In genomic region chr6:30576477-30577203, GRCm38 (mm10) we compare ENCODE assay signal across 20 mouse cellular contexts. TPM values are rescaled to one million over a fixed set of nuclear protein-coding genes. Genes with fewer than 3 reads are reported as not detected.
A peak's percentile ranks its signal among the peaks of the same experiment; 100 is the strongest.
DNase-seq lines count a peak whose midpoint lies in the region; ATAC-seq and TF ChIP-seq lines count a peak whose summit lies in the region.
"Had no signal": no experiment of that assay in that cellular context is flagged by ENCODE, and none has a peak within 500 bp of the region (broad histone marks: within the 10 kb centered on the region; RNA-seq: fewer than 3 reads in every experiment).

No protein-coding gene starts in this region.

- peak; percentile 66 for ATAC-seq in embryonic facial prominence, embryonic 15.5 days (ENCODE audit: insufficient number of reproducible peaks, low FRiP score, low TSS enrichment, low read depth)
- no peak for ATAC-seq in kidney, embryonic 16.5 days (ENCODE audit: low FRiP score, low TSS enrichment)
- ATAC-seq in stomach, embryonic 15.5 days (ENCODE audit: insufficient read depth, low FRiP score, low read depth) = peak; percentile 35
- ATAC-seq: forebrain, embryonic 13.5 days; liver, embryonic 12.5 days; lung, postnatal 0 days had no signal

- no peaks in the 10 kb centered on the region for H3K4me1 ChIP-seq in kidney, adult 2 months (ENCODE audit: control insufficient read depth, insufficient read depth, low read length)
- peaks cover 42% of the 10 kb centered on the region for H3K4me1 ChIP-seq in embryonic facial prominence, embryonic 15.5 days
- peaks cover 30% of the 10 kb centered on the region for H3K4me1 ChIP-seq in kidney, embryonic 16.5 days (ENCODE audit: insufficient read depth, low read length)
- peaks cover 12% of the 10 kb centered on the region; the same call in 1 of the 2 replicates for H3K4me1 ChIP-seq in stomach, embryonic 15.5 days
- H3K4me1 ChIP-seq: liver, embryonic 12.5 days had no signal

- H3K9me3 ChIP-seq in embryonic facial prominence, embryonic 15.5 days (replicated peaks) = no peaks in the 10 kb centered on the region
- no peaks in the 10 kb centered on the region for H3K9me3 ChIP-seq in kidney, embryonic 16.5 days (ENCODE audit: low read length)
- no peaks in the 10 kb centered on the region for H3K9me3 ChIP-seq in stomach, embryonic 15.5 days
- H3K9me3 ChIP-seq: forebrain, embryonic 13.5 days; liver, embryonic 12.5 days had no signal

- no peak overlapping the region for H3K27ac ChIP-seq in kidney, adult 2 months (ENCODE audit: insufficient read depth, low read depth, low read length)
- peak overlapping the region; percentile 89 for H3K27ac ChIP-seq in embryonic facial prominence, embryonic 15.5 days (replicated peaks)
- peak overlapping the region; percentile 55 for H3K27ac ChIP-seq in kidney, embryonic 16.5 days (ENCODE audit: low read length)
- peak overlapping the region; percentile 70 for H3K27ac ChIP-seq in stomach, embryonic 15.5 days
- H3K27ac ChIP-seq: forebrain, embryonic 13.5 days; heart, adult 2 months; left cerebral cortex, adult 2 months; liver, embryonic 12.5 days had no signal

- no peaks in the 10 kb centered on the region for H3K36me3 ChIP-seq in kidney, adult 2 months (ENCODE audit: control insufficient read depth, insufficient read depth, low read length)
- H3K36me3 ChIP-seq in embryonic facial prominence, embryonic 15.5 days = no peaks in the 10 kb centered on the region
- H3K36me3 ChIP-seq in kidney, embryonic 16.5 days (ENCODE audit: insufficient read depth, low read length) = no peaks in the 10 kb centered on the region
- no peaks in the 10 kb centered on the region for H3K36me3 ChIP-seq in stomach, embryonic 15.5 days
- H3K36me3 ChIP-seq: liver, embryonic 12.5 days had no signal

- WGBS in kidney, adult 2 months = 62% methylated on average over 17 of the region's 17 CpGs
- 31% methylated on average over 17 of the region's 17 CpGs for WGBS in embryonic facial prominence, embryonic 15.5 days
- WGBS in kidney, embryonic 16.5 days = 45% methylated on average over 17 of the region's 17 CpGs
- WGBS in stomach, embryonic 15.5 days = 47% methylated on average over 17 of the region's 17 CpGs

- DNase-seq in kidney, adult 2 months = peak; percentile 44
- DNase-seq in kidney, postnatal 10 days = no peak
- DNase-seq in right cerebral cortex, adult 18-20 months = no peak
- no peak for DNase-seq in layer of hippocampus, postnatal 10 days (ENCODE audit: low spot score in 2 of 2)
- DNase-seq: heart, adult 2 months; heart, postnatal 36 days; right cerebral cortex, postnatal 25 days; thymus, postnatal 36 days had no signal

- TF ChIP-seq POLR2A in kidney, adult 2 months (IDR thresholded peaks at IDR 0.05; ENCODE audit: low read depth, low read length) = no peak

- no peak overlapping the region for H3K9ac ChIP-seq in embryonic facial prominence, embryonic 15.5 days
- no peak overlapping the region for H3K9ac ChIP-seq in kidney, embryonic 16.5 days (replicated peaks; ENCODE audit: low read length)
- no peak overlapping the region for H3K9ac ChIP-seq in stomach, embryonic 15.5 days
- H3K9ac ChIP-seq: forebrain, embryonic 13.5 days; liver, embryonic 12.5 days had no signal

- no peak overlapping the region for H3K4me3 ChIP-seq in kidney, adult 2 months (ENCODE audit: insufficient read depth, low read depth, low read length)
- H3K4me3 ChIP-seq in embryonic facial prominence, embryonic 15.5 days (replicated peaks) = 0 out of 2 replicates have a peak overlapping the region, but pooled peaks have one; percentile 6
- H3K4me3 ChIP-seq in kidney, embryonic 16.5 days (ENCODE audit: low read length) = no peak overlapping the region
- H3K4me3 ChIP-seq in stomach, embryonic 15.5 days (replicated peaks) = no peak overlapping the region
- H3K4me3 ChIP-seq: forebrain, embryonic 13.5 days; heart, adult 2 months; left cerebral cortex, adult 2 months; liver, embryonic 12.5 days had no signal

- 0 out of 2 replicates have a peak overlapping the region, but pooled peaks have one; percentile 19 for H3K4me2 ChIP-seq in embryonic facial prominence, embryonic 15.5 days (replicated peaks)
- no peak overlapping the region for H3K4me2 ChIP-seq in kidney, embryonic 16.5 days (replicated peaks; ENCODE audit: low read depth, low read length)
- H3K4me2 ChIP-seq in stomach, embryonic 15.5 days = no peak overlapping the region; the same call in 1 of the 2 replicates
- H3K4me2 ChIP-seq: forebrain, embryonic 13.5 days; liver, embryonic 12.5 days had no signal

- no peaks in the 10 kb centered on the region for H3K27me3 ChIP-seq in kidney, adult 2 months (replicated peaks; ENCODE audit: control insufficient read depth, insufficient read depth, low read length)
- no peaks in the 10 kb centered on the region for H3K27me3 ChIP-seq in embryonic facial prominence, embryonic 15.5 days
- no peaks in the 10 kb centered on the region for H3K27me3 ChIP-seq in kidney, embryonic 16.5 days (ENCODE audit: insufficient read depth, low read length)
- H3K27me3 ChIP-seq in stomach, embryonic 15.5 days (replicated peaks) = no peaks in the 10 kb centered on the region
- H3K27me3 ChIP-seq: forebrain, embryonic 13.5 days had no signal

- no peak for TF ChIP-seq CTCF in kidney, adult 2 months (conservative IDR thresholded peaks at IDR 0.05; ENCODE audit: insufficient read depth, insufficient read length, low read depth, low read length)

RNA-seq across cellular contexts. Expression of gene Cpa4, which starts 8.5 kb away (rescaled TPM):
- not detected in 2 replicates for polyA plus RNA-seq in kidney, adult 2 months (2012; rRNA removed)
- 5.1 and 6.3 TPM in 2 replicates for polyA plus RNA-seq in embryonic facial prominence, embryonic 15.5 days (2015; fragmentation: Nextera tagmentation; extraction: Ambion mirVana)
- 0.12 and 0.14 TPM in 2 replicates for polyA plus RNA-seq in kidney, embryonic 16.5 days (2015; fragmentation: Nextera tagmentation; extraction: Ambion mirVana)
- 0.83 TPM in 2 replicates for polyA plus RNA-seq in stomach, embryonic 15.5 days (2015; fragmentation: Nextera tagmentation; extraction: Ambion mirVana)
- total RNA-seq in layer of hippocampus, postnatal 10 days (2021) = not detected
- total RNA-seq: common myeloid progenitor, adult 5-6 weeks; gastrocnemius, adult 18-20 months; heart, adult 2 months; heart, postnatal 36 days; megakaryocyte-erythroid progenitor cell, adult 5-6 weeks had no signal
- polyA plus RNA-seq: heart, adult 2 months; large intestine, adult 2 months had no signal

RNA-seq across cellular contexts. Expression of gene Cpa5, which starts 34.2 kb away (rescaled TPM):
- not detected in 2 replicates for polyA plus RNA-seq in kidney, adult 2 months (2012; rRNA removed)
- polyA plus RNA-seq in embryonic facial prominence, embryonic 15.5 days (2015; fragmentation: Nextera tagmentation; extraction: Ambion mirVana) = 0.43 and 1.3 TPM in 2 replicates
- polyA plus RNA-seq in kidney, embryonic 16.5 days (2015; fragmentation: Nextera tagmentation; extraction: Ambion mirVana) = 0.64 and 0.66 TPM in 2 replicates
- 0.14 and 0.21 TPM in 2 replicates for polyA plus RNA-seq in stomach, embryonic 15.5 days (2015; fragmentation: Nextera tagmentation; extraction: Ambion mirVana)
- not detected for total RNA-seq in layer of hippocampus, postnatal 10 days (2021)
- total RNA-seq: adrenal gland, postnatal 4 days; common myeloid progenitor, adult 5-6 weeks; gastrocnemius, adult 18-20 months; heart, adult 2 months; heart, postnatal 36 days; left cerebral cortex, adult 2 months; megakaryocyte-erythroid progenitor cell, adult 5-6 weeks had no signal
- polyA plus RNA-seq: heart, adult 2 months; large intestine, adult 2 months; liver, embryonic 12.5 days; lung, postnatal 0 days had no signal

RNA-seq across cellular contexts. Expression of gene Cpa2, which starts 35.3 kb away (rescaled TPM):
- 0.14 TPM in 1 of 2 replicates, not detected in the other for polyA plus RNA-seq in kidney, adult 2 months (2012; rRNA removed)
- 3.4 and 5.2 TPM in 2 replicates for polyA plus RNA-seq in embryonic facial prominence, embryonic 15.5 days (2015; fragmentation: Nextera tagmentation; extraction: Ambion mirVana)
- 15.9 and 17.5 TPM in 2 replicates for polyA plus RNA-seq in kidney, embryonic 16.5 days (2015; fragmentation: Nextera tagmentation; extraction: Ambion mirVana)
- polyA plus RNA-seq in stomach, embryonic 15.5 days (2015; fragmentation: Nextera tagmentation; extraction: Ambion mirVana) = 765 and 1,219 TPM in 2 replicates
- total RNA-seq in layer of hippocampus, postnatal 10 days (2021) = 1 to 10 TPM; 2.6 to 3.2 TPM
- total RNA-seq: common myeloid progenitor, adult 5-6 weeks; gastrocnemius, adult 18-20 months; heart, adult 2 months; heart, postnatal 36 days; megakaryocyte-erythroid progenitor cell, adult 5-6 weeks had no signal

Comparison
In these comparisons a context has a peak if more than half of its experiments do, and no peak if none do; other contexts are left out.
1. RNA of gene Cpa2, which starts 35.3 kb away (polyA plus RNA-seq): 765 to 1,219 TPM in stomach, embryonic 15.5 days; 15.9 to 17.5 TPM in kidney, embryonic 16.5 days, 3.4 to 5.2 TPM in embryonic facial prominence, embryonic 15.5 days and 0.14 TPM in kidney, adult 2 months; every median in the first group is over 10 times any median in the second.